Mouse (Mus musculus) liver, embryonic 16.5 days (tissue): Measurements from ENCODE around the gene Muc1. TPM values are rescaled to one million over a fixed set of nuclear protein-coding genes. Genes with fewer than 3 reads are reported as not detected.
A peak's percentile ranks its signal among the peaks of the same experiment; 100 is the strongest.

Experiments used
- ATAC-seq: fragments of 200-750 bp; cut with Nextera tagmentation; 2 replicates; pipeline ENCODE4 v1.8.0; 2017; ENCODE audit warnings: low read depth, mild to moderate bottlenecking, moderate number of reproducible peaks, moderate library complexity
- H3K27ac ChIP-seq: fragments of 300-500 bp; sonication (generic); 2 replicates; pipeline ENCODE4 v1.5.1; 2014; ENCODE audit warnings: mild to moderate bottlenecking, low read length
- H3K27me3 ChIP-seq: fragments of 300-500 bp; sonication (generic); 2 replicates; pipeline ENCODE4 v1.6.1; 2014; ENCODE audit warnings: low read depth, low read length, mixed read lengths; ENCODE audit not compliant: control insufficient read depth, insufficient read depth
- H3K36me3 ChIP-seq: fragments of 300-500 bp; sonication (generic); 2 replicates; pipeline ENCODE4 v1.6.1; 2014; ENCODE audit warnings: mild to moderate bottlenecking; ENCODE audit not compliant: control insufficient read depth, insufficient read depth
- H3K4me1 ChIP-seq: fragments of 300-500 bp; sonication (generic); 2 replicates; pipeline ENCODE4 v1.6.1; 2014; ENCODE audit warnings: low read depth, low read length, mixed read lengths; ENCODE audit not compliant: control insufficient read depth
- H3K4me2 ChIP-seq: fragments of 300-500 bp; sonication (generic); 2 replicates; pipeline ENCODE4 v1.6.1; 2014; ENCODE audit warnings: low read depth, low read length, mixed read lengths
- H3K4me3 ChIP-seq: fragments of 300-500 bp; sonication (generic); 2 replicates; pipeline ENCODE4 v1.5.1; 2014; ENCODE audit warnings: low read depth, mild to moderate bottlenecking, low read length
- H3K9ac ChIP-seq: fragments of 300-500 bp; sonication (generic); 2 replicates; pipeline ENCODE4 v1.6.1; 2014; ENCODE audit warnings: low read depth, low read length
- H3K9me3 ChIP-seq: fragments of 300-500 bp; sonication (generic); replicated peaks from 2 replicates; pipeline ENCODE4 v1.6.1; 2016; ENCODE audit warnings: low read length; ENCODE audit not compliant: control insufficient read depth
- WGBS: fragments of 180-500 bp; shearing (Covaris S2); extraction: QIAGEN DNeasy Blood & Tissue Kit; methylation state at CpG from one replicate; pipeline ENCODE4 v1.1.7; 2014; ENCODE audit not compliant: insufficient replicate concordance; 5-methylcytosine and 5-hydroxymethylcytosine counted together
- polyA plus RNA-seq: library from polyadenylated mRNA; unstranded; fragments of >200 nt; fragmentation: Nextera tagmentation; extraction: Ambion mirVana; gene quantifications from 2 replicates; pipeline ENCODE4 v1.2.1, GENCODE M21; 2015

The Muc1 gene
- polyA plus RNA-seq, 1 experiment from 2014 or later: 1.0 TPM

DNA sequence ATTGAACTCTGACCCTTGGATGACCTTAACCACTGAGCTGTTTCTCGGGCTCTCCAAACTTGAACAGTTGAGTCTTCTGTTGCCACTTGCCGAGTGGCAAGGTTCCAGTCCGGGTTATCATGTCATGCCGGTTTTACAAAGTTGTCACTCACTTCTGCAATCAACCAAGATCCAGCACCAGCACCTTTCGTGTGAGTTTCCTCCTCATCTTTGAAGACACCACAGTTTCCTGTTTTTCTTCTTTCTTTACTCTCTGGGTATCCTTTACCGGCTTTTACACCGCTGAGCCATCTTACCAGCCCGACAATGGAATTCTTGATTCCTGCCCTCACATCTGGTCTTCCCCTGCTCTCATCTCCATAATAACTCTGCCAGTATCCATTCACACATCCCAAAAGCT, 38.4 kb upstream of the Muc1 start:
- ATAC-seq: no peak
- 12% methylated on average over 8 of the region's 8 CpGs for WGBS
- H3K4me3 ChIP-seq: no peak overlapping the region
- H3K9ac ChIP-seq: no peak overlapping the region
- H3K4me2 ChIP-seq: no peak overlapping the region
- H3K4me1 ChIP-seq: peaks cover 4% of the 10 kb centered on the region
- no peaks in the 10 kb centered on the region for H3K36me3 ChIP-seq
- H3K9me3 ChIP-seq: no peaks in the 10 kb centered on the region
- no peak overlapping the region for H3K27ac ChIP-seq
- no peaks in the 10 kb centered on the region for H3K27me3 ChIP-seq

DNA sequence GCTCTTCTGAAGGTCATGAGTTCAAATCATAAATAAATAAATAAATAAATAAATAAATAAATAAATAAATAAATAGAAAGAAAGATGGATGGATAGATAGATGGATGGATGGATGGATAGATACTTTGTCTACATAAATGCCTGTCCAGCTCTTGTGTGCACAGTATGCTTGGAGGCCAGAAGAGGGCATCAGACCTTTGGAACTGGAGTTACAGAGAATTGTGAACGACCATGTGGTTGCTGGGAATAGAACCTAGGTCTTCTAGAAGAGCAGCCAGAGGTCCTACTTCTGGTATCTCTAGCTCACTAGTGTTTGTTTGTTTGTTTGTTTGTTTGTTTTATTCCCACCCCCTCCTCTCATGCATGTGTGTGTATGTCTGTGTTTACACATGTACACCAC, 35.5 kb upstream of the Muc1 start:
- Histone ChIP-seq H3K9ac (no peak overlapping the region), H3K4me3 (no peak overlapping the region), H3K9me3 (no peaks in the 10 kb centered on the region), H3K4me1 (peaks cover 16% of the 10 kb centered on the region), H3K27ac (no peak overlapping the region), H3K4me2 (no peak overlapping the region), H3K36me3 (no peaks in the 10 kb centered on the region), H3K27me3 (no peaks in the 10 kb centered on the region)
- 54% methylated on average over 1 of the region's 1 CpGs for WGBS
- no peak for ATAC-seq

DNA sequence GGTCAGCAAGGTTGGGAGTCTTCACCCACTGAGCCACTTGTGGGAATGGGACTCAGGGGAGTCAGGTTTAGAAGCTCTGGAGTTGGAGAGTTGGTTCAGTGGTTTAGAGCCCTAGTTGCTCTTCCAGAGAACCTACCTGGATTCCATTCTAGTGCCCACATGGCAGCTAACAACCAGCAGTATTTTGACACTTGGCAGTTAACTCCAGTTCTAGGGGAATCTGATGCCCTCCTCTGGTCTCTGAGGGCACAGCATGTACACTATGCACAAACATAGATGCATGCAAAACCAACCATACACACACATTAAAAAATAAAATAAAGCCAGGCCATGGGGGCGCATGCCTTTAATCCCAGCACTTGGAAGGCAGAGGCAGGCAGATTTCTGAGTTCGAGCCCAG, 35.0 kb upstream of the Muc1 start:
- H3K9ac ChIP-seq: no peak overlapping the region
- 69% methylated on average over 2 of the region's 2 CpGs for WGBS
- no peaks in the 10 kb centered on the region for H3K27me3 ChIP-seq
- H3K4me2 ChIP-seq: no peak overlapping the region
- no peak overlapping the region for H3K4me3 ChIP-seq
- no peaks in the 10 kb centered on the region for H3K36me3 ChIP-seq
- H3K9me3 ChIP-seq: no peaks in the 10 kb centered on the region
- H3K27ac ChIP-seq: no peak overlapping the region
- peaks cover 16% of the 10 kb centered on the region for H3K4me1 ChIP-seq
- no peak for ATAC-seq

DNA sequence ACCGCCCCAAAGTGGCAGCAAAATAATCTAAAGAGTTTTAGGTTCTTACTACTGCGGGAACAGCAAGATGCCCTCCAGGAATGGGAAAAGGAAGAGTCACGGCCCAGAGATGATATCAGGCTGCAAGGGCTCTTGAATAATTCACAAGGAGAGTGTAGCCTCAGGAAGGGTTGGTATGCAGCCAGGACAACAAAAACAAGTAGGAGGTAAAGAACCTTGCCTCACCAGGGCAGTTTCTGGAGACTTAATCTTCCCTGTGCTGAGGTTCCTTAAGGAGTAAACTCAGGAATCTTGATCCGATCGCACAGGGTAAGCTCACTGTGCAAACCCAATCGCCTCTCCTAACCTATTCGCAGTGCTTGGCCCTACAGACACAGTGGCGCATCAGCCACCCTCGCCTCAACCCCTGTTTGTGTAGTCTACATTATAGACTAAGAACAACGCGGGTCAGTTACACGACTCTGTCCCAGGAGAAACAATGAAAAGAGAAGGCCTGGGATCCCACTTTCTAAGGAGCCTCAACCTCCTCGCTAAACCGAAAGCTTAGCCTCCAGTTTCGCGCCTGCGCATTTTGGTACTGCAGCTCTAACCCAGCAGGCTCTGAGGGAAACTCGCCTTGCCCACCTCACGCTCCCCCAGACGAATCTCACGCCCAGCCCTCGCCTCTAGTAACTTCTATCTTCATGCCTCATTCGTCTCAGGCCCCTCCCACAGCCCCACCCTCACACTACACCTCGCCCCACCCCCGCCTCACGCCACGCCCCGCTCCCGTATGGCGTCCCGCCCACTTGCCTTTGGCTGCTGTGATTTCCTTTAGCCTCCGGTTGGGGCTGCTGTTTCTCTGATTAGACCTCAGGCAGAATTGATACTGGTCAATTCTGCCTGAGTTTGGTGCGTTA, 32.6 kb upstream of the Muc1 start:
- Histone ChIP-seq H3K4me2 (peak overlapping the region; percentile 87), H3K36me3 (no peaks in the 10 kb centered on the region), H3K9ac (peak overlapping the region; percentile 67), H3K27me3 (no peaks in the 10 kb centered on the region), H3K4me3 (peak overlapping the region; percentile 64), H3K4me1 (peaks cover 16% of the 10 kb centered on the region), H3K27ac (peak overlapping the region; percentile 48), H3K9me3 (no peaks in the 10 kb centered on the region)
- ATAC-seq: peak; percentile 96
- 7% methylated on average over 33 of the region's 33 CpGs for WGBS

DNA sequence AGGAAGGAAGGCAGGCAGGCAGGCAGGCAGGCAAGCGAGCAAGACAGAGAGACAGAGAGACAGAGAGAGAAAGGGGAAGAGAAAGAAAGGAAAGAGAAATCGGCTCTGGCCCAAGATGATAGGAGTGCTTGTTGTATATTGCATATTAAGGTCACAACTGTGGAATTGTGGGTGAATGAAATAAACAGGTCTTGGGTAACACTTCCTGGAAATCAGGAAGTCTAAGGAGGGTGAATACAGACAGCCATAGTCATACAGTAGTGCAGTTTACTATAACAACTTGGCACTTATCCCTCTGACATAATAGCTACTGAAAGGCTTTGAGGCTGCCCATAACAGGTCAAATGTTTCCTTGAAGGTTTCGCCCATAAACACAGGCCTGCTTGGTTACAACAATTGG, 29.0 kb upstream of the Muc1 start:
- WGBS: 46% methylated on average over 3 of the region's 3 CpGs
- Histone ChIP-seq H3K9ac (no peak overlapping the region), H3K36me3 (no peaks in the 10 kb centered on the region), H3K4me1 (peaks cover 21% of the 10 kb centered on the region), H3K4me2 (no peak overlapping the region), H3K27ac (no peak overlapping the region), H3K27me3 (no peaks in the 10 kb centered on the region), H3K9me3 (no peaks in the 10 kb centered on the region), H3K4me3 (no peak overlapping the region)
- no peak for ATAC-seq

DNA sequence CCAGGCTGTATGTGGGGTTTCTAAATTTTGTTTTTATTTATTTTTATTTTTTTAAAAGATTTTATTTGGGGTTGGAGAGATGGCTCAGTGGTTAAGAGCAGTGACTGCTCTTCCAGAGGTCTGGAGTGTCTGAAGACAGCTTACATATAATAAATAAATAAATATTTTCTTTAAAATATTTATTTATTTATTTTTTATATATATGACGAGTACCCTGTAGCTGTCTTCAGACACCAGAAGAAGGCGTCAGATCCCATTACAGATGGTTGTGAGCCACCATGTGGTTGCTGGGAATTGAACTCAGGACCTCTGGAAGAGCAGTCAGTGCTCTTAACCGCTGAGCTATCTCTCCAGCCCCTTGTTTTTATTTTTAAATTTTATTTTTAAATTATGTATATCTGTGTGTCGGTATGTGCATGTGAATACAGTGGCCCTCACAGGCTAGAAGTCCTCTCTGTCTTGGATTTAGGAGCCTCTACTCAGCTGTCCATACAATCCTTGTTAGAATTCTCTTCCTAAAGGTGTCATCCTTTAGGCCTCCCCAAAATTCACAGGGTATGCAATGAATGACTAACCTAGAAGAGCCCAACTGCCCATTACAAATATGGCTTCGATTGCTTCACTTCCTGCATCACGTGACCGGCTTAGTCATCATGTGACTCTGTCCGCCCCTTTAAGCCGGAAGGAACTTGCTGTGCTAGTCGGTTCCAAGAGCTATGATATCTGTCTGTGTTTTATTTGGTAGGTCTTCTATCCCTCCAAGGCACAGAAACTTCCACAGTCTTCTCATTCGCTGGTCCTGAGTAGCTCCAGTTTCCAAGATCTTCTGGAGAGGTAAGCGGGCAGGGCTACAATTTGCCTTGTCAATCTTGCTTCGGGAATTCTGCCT, 26.4 kb upstream of the Muc1 start, which contains the start of gene Gba:
Gene Gba (plus strand): TSS at position 676 of the 889 bp plus-strand sequence.
- peak within 1 kb of the TSS; percentile 74 for H3K4me3 ChIP-seq
- peaks cover 6% of the 10 kb centered on the region for H3K4me1 ChIP-seq
- peak within 1 kb of the TSS; percentile 51; the same call in 1 of the 2 replicates for H3K27ac ChIP-seq
- 20% methylated on average over 13 of the region's 13 CpGs for WGBS
- ATAC-seq: peak; percentile 85
- no peaks in the 10 kb centered on the region for H3K9me3 ChIP-seq
- H3K36me3 ChIP-seq: peaks cover 9% of the 10 kb centered on the region
- H3K9ac ChIP-seq: peak within 1 kb of the TSS; percentile 71
- H3K27me3 ChIP-seq: no peaks in the 10 kb centered on the region
- H3K4me2 ChIP-seq: peak within 1 kb of the TSS; percentile 89

DNA sequence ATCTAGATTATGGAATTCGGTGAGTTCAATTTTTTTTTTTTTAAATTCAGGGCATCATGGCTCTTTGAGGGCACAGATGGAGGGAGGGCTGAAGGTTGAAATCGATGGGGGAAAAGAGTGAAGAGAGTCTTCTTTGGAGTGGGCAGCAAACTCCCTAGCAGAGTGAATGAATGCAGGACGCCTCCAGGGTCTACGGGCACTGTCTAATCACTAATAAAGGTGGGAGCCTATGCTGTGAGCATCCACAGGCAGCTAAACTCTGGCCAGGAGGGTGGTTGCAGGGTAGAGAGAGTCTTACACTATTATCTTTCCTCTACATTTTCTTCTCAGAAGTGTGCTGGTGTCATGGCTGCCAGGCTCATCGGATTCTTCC, 25.7 kb upstream of the Muc1 start:
- peak overlapping the region; percentile 74 for H3K4me3 ChIP-seq
- H3K4me2 ChIP-seq: peak overlapping the region; percentile 89
- no peaks in the 10 kb centered on the region for H3K9me3 ChIP-seq
- H3K27me3 ChIP-seq: no peaks in the 10 kb centered on the region
- H3K9ac ChIP-seq: peak overlapping the region; percentile 71
- H3K4me1 ChIP-seq: peaks cover 6% of the 10 kb centered on the region
- peak; percentile 22; the same call in 1 of the 2 replicates for ATAC-seq
- 29% methylated on average over 5 of the region's 5 CpGs for WGBS
- peak overlapping the region; percentile 51; the same call in 1 of the 2 replicates for H3K27ac ChIP-seq
- peaks cover 13% of the 10 kb centered on the region for H3K36me3 ChIP-seq

DNA sequence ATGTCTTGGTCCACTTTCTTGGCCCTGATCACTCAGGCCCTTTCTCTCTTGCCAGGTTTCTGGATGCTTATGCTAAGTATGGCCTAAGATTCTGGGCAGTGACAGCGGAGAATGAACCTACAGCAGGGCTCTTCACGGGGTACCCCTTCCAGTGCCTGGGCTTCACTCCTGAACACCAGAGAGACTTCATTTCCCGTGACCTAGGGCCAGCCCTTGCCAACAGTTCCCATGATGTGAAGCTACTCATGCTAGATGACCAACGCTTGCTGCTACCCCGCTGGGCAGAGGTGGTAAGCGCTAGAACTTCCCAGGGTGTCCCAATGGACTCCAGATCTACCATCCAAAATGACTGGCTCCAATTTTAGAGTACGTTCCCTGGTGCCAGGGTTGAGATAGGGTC, 22.8 kb upstream of the Muc1 start:
- 84% methylated on average over 7 of the region's 7 CpGs for WGBS
- ATAC-seq: no peak

More for the DNA sequence above, 22.8 kb upstream of the Muc1 start:
- Histone ChIP-seq H3K27ac (no peak overlapping the region), H3K27me3 (no peaks in the 10 kb centered on the region), H3K36me3 (peaks cover 33% of the 10 kb centered on the region), H3K9me3 (no peaks in the 10 kb centered on the region), H3K4me1 (peaks cover 6% of the 10 kb centered on the region), H3K4me3 (no peak overlapping the region), H3K9ac (no peak overlapping the region), H3K4me2 (no peak overlapping the region)
